Mouse (Mus musculus): ENCODE results near the gene Hist1h2ai. TPM values are rescaled to one million over a fixed set of nuclear protein-coding genes. Genes with fewer than 3 reads are reported as not detected.

The Hist1h2ai gene
- total and polyA plus RNA-seq, 3 experiments: 8.2 to 1,435 TPM; not detected in 1

DNA sequence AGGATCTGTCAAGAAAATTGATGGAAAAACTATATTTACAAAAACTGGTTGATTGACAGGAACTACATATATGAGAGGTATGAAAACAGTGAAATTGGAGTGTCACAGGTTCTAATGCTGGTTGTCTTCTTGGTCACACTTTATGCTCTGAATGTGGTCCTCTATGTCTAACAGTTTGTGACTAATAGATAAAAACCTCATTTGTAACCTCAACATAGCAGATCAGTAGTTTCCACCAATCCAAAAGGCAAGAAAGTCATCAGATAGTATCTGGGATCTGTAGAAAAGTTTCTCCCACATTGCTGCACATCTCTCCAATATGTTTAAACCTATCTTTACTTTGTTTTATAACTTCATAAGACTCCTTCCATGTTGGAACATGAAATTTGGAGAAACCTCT, 35.2 kb downstream of the Hist1h2ai start:
- Histone ChIP-seq H3K9ac (ENCODE audit: control insufficient read depth, low read depth, low read length, poor library complexity, severe bottlenecking) (peak overlapping the region; percentile 80), H3K27me3 (ENCODE audit: control insufficient read depth in 1 of 2, insufficient read depth in 2 of 2, low read length in 2 of 2) (no peaks in the 10 kb centered on the region), H3K9me3 (replicated peaks; ENCODE audit: insufficient read depth, low read length) (no peaks in the 10 kb centered on the region), H3K4me1 (ENCODE audit: control insufficient read depth in 1 of 2, insufficient read depth in 2 of 2, low read length in 2 of 2) (peaks cover 0 to 14% of the 10 kb centered on the region in 2 experiments; a peak in 2 of 4 replicates), H3K79me2 (ENCODE audit: control insufficient read depth, insufficient read depth, low read length, poor library complexity) (no peaks in the 10 kb centered on the region; the same call in 1 of the 2 replicates), H3K36me3 (ENCODE audit: control insufficient read depth in 1 of 2, insufficient read depth in 2 of 2, low read length in 2 of 2) (peaks cover 0 to 32% of the 10 kb centered on the region in 2 experiments; a peak in 2 of 4 replicates), H3K4me3 (ENCODE audit: control insufficient read depth in 1 of 2, insufficient read depth in 1 of 2, low read depth in 2 of 2, low read length in 2 of 2) (peak overlapping the region in 1 of 2 experiments; percentile 6; a peak in 1 of 4 replicates), H3K27ac (ENCODE audit: control insufficient read depth, low read depth, low read length) (peak overlapping the region; percentile 94)
- peak; percentile 80 for DNase-seq (ENCODE audit: low read depth, low spot score)
- TF ChIP-seq TBP (IDR thresholded peaks at IDR 0.05; ENCODE audit: low read depth, low read length) (peak; percentile 63; the same call in 1 of the 2 replicates), NELFE (IDR thresholded peaks at IDR 0.05; ENCODE audit: low read depth, low read length) (no peak)

- no peaks in the 10 kb centered on the region; the same call in 1 of the 2 replicates for H3K79me2 ChIP-seq (ENCODE audit: control insufficient read depth, insufficient read depth, low read length, poor library complexity)
- DNase-seq (ENCODE audit: low read depth, low spot score): peak; percentile 81
- peaks cover 0 to 12% of the 10 kb centered on the region in 2 experiments; a peak in 2 of 4 replicates for H3K4me1 ChIP-seq (ENCODE audit: control insufficient read depth in 1 of 2, insufficient read depth in 2 of 2, low read length in 2 of 2)
- peak overlapping the region; percentile 6 to 39 for H3K4me3 ChIP-seq (ENCODE audit: control insufficient read depth in 1 of 2, insufficient read depth in 1 of 2, low read depth in 2 of 2, low read length in 2 of 2)
- peaks cover 0 to 31% of the 10 kb centered on the region in 2 experiments; a peak in 2 of 4 replicates for H3K36me3 ChIP-seq (ENCODE audit: control insufficient read depth in 1 of 2, insufficient read depth in 2 of 2, low read length in 2 of 2)
- H3K27me3 ChIP-seq (ENCODE audit: control insufficient read depth in 1 of 2, insufficient read depth in 2 of 2, low read length in 2 of 2): no peaks in the 10 kb centered on the region
- no peaks in the 10 kb centered on the region for H3K9me3 ChIP-seq (replicated peaks; ENCODE audit: insufficient read depth, low read length)
- TF ChIP-seq USF1 (IDR thresholded peaks at IDR 0.05; ENCODE audit: low read depth, low read length): no peak
- no peak for TF ChIP-seq RCOR1 (IDR thresholded peaks at IDR 0.05; ENCODE audit: low read depth, low read length)
- TF ChIP-seq HCFC1 (IDR thresholded peaks at IDR 0.05; ENCODE audit: low read depth, low read length): no peak
- TF ChIP-seq UBTF (IDR thresholded peaks at IDR 0.05; ENCODE audit: borderline replicate concordance, insufficient read depth, low read depth, low read length): no peak
- no peak for TF ChIP-seq E2F4 (IDR thresholded peaks at IDR 0.05; ENCODE audit: borderline replicate concordance, low read depth, low read length)
- TF ChIP-seq CHD2 (IDR thresholded peaks at IDR 0.05; ENCODE audit: low read length): no peak
- no peak for TF ChIP-seq POLR2AphosphoS2 (IDR thresholded peaks at IDR 0.05; ENCODE audit: low read length)
- TF ChIP-seq MAZ (IDR thresholded peaks at IDR 0.05; ENCODE audit: low read depth, low read length): no peak
- no peak for TF ChIP-seq KAT2A (conservative IDR thresholded peaks at IDR 0.05; ENCODE audit: low read depth, low read length)
- no peak for TF ChIP-seq SMC3 (IDR thresholded peaks at IDR 0.05; ENCODE audit: low read depth, low read length)
- no peak for TF ChIP-seq POLR2AphosphoS5 (IDR thresholded peaks at IDR 0.05; ENCODE audit: borderline replicate concordance, low read depth, low read length)
- no peak for TF ChIP-seq TCF12 (IDR thresholded peaks at IDR 0.05; ENCODE audit: low read depth, low read length)
- TF ChIP-seq GATA1 (IDR thresholded peaks at IDR 0.05; ENCODE audit: low read depth, low read length): no peak
- no peak for TF ChIP-seq MAX (IDR thresholded peaks at IDR 0.05; ENCODE audit: low read length)
- TF ChIP-seq SIN3A (IDR thresholded peaks at IDR 0.05; ENCODE audit: low read length): no peak
- no peak for TF ChIP-seq NRF1 (IDR thresholded peaks at IDR 0.05; ENCODE audit: insufficient read depth, low read depth, low read length, poor library complexity, severe bottlenecking)
- TF ChIP-seq MAFK (IDR thresholded peaks at IDR 0.05; ENCODE audit: borderline replicate concordance, low read depth, low read length): no peak
- no peak for TF ChIP-seq ZKSCAN1 (IDR thresholded peaks at IDR 0.05; ENCODE audit: low read depth, low read length)
- no peak for TF ChIP-seq ELF1 (IDR thresholded peaks at IDR 0.05; ENCODE audit: low read depth, low read length)
- no peak for TF ChIP-seq MEF2A (IDR thresholded peaks at IDR 0.05; ENCODE audit: extremely low read depth, insufficient replicate concordance, low read depth, low read length, poor library complexity, severe bottlenecking)
- H3K27ac ChIP-seq (ENCODE audit: control insufficient read depth, low read depth, low read length): peak overlapping the region; percentile 94
- peak overlapping the region; percentile 80 for H3K9ac ChIP-seq (ENCODE audit: control insufficient read depth, low read depth, low read length, poor library complexity, severe bottlenecking)
Measured at GRCm38 (mm10) chr13:21751827-21752226, 35.6 kb downstream of the Hist1h2ai start.
